Mouse (Mus musculus) stomach, postnatal 0 days (tissue): ENCODE data around the gene Clasp1. TPM values are rescaled to one million over a fixed set of nuclear protein-coding genes. Genes with fewer than 3 reads are reported as not detected.

ENCODE experiments used
- ATAC-seq: fragments of 200-750 bp; cut with Nextera tagmentation; 2 replicates; pipeline ENCODE4 v1.8.0; 2017; ENCODE audit not compliant: low FRiP score, low TSS enrichment
- DNase-seq: peaks from one replicate; pipeline ENCODE4 v3.0.0-alpha.2; 2016; ENCODE audit warnings: low spot score
- H3K27ac ChIP-seq: fragments of 300-500 bp; sonication (generic); replicated peaks from 2 replicates; pipeline ENCODE4 v1.5.1; 2014; ENCODE audit warnings: mild to moderate bottlenecking, control low read depth
- H3K27me3 ChIP-seq: fragments of 300-500 bp; sonication (generic); 2 replicates; pipeline ENCODE4 v1.6.1; 2014; ENCODE audit warnings: low read length; ENCODE audit not compliant: control insufficient read depth, insufficient read depth
- H3K36me3 ChIP-seq: fragments of 300-500 bp; sonication (generic); 2 replicates; pipeline ENCODE4 v1.6.1; 2014; ENCODE audit warnings: low read length, mixed read lengths; ENCODE audit not compliant: control insufficient read depth, insufficient read depth
- H3K4me1 ChIP-seq: fragments of 300-500 bp; sonication (generic); replicated peaks from 2 replicates; pipeline ENCODE4 v1.6.1; 2014; ENCODE audit warnings: antibody characterized with exemption; ENCODE audit not compliant: control insufficient read depth, insufficient read depth
- H3K4me2 ChIP-seq: fragments of 300-500 bp; sonication (generic); replicated peaks from 2 replicates; pipeline ENCODE4 v1.6.1; 2014; ENCODE audit warnings: low read depth, mild to moderate bottlenecking, control low read depth, moderate library complexity
- H3K4me3 ChIP-seq: fragments of 300-500 bp; sonication (generic); 2 replicates; pipeline ENCODE4 v1.5.1; 2014; ENCODE audit warnings: low read depth, low read length, control low read depth
- H3K9ac ChIP-seq: fragments of 300-500 bp; sonication (generic); 2 replicates; pipeline ENCODE4 v1.6.1; 2014; ENCODE audit warnings: mild to moderate bottlenecking, low read length, control low read depth, mixed read lengths
- H3K9me3 ChIP-seq: fragments of 300-500 bp; sonication (generic); 2 replicates; pipeline ENCODE4 v1.6.1; 2016; ENCODE audit warnings: low read length; ENCODE audit not compliant: control insufficient read depth
- CTCF ChIP-seq: IDR thresholded peaks from 2 replicates; pipeline ENCODE4 v1.5.1; 2016; ENCODE audit warnings: antibody characterized with exemption, low read depth, mild to moderate bottlenecking, moderate library complexity
- EP300 ChIP-seq: optimal IDR thresholded peaks from 2 replicates; pipeline ENCODE3; 2016; ENCODE audit warnings: antibody characterized with exemption
- WGBS: fragments of 180-500 bp; shearing (Covaris S2); extraction: QIAGEN DNeasy Blood & Tissue Kit; methylation state at CpG from one replicate; pipeline ENCODE4 v1.1.7; 2014; 5-methylcytosine and 5-hydroxymethylcytosine counted together
- polyA plus RNA-seq: library from polyadenylated mRNA; unstranded; fragments of >200 nt; fragmentation: Nextera tagmentation; extraction: Ambion mirVana; gene quantifications from 2 replicates; pipeline ENCODE4 v1.2.1, GENCODE M21; 2015

The Clasp1 gene
- polyA plus RNA-seq, 1 experiment from 2014 or later, result 12.0 TPM

- Histone ChIP-seq H3K4me1 (no peaks in the 10 kb centered on the region), H3K36me3 (peaks cover 5% of the 10 kb centered on the region; the same call in 1 of the 2 replicates), H3K9ac (no peak overlapping the region), H3K27ac (no peak overlapping the region), H3K9me3 (no peaks in the 10 kb centered on the region), H3K4me2 (no peak overlapping the region), H3K4me3 (no peak overlapping the region), H3K27me3 (no peaks in the 10 kb centered on the region)
- TF ChIP-seq CTCF (no peak), EP300 (no peak)
- whole genome bisulfite sequencing, result 87% methylated on average over 6 of the region's 6 CpGs
- ATAC-seq (no peak), DNase-seq (no peak)
These were observed 34.0 kb downstream of the Clasp1 start for GRCm38 (mm10) chr1:118422812-118423211.

- WGBS, result 94% methylated on average over 2 of the region's 2 CpGs
- no peaks in the 10 kb centered on the region for H3K9me3 ChIP-seq
- H3K9ac ChIP-seq, result no peak overlapping the region
- no peak for ATAC-seq
- 0 out of 2 replicates have a peak, but pooled peaks cover 3% of the 10 kb centered on the region for H3K36me3 ChIP-seq
- H3K4me1 ChIP-seq, result no peaks in the 10 kb centered on the region
- H3K4me2 ChIP-seq, result no peak overlapping the region
- H3K27ac ChIP-seq, result no peak overlapping the region
- no peak for DNase-seq
- H3K27me3 ChIP-seq, result no peaks in the 10 kb centered on the region
- TF ChIP-seq EP300, result no peak
- no peak for TF ChIP-seq CTCF
- no peak overlapping the region for H3K4me3 ChIP-seq
These were observed 37.1 kb downstream of the Clasp1 start for GRCm38 (mm10) chr1:118425982-118426381.

- Histone ChIP-seq H3K4me2 (no peak overlapping the region), H3K27ac (no peak overlapping the region), H3K9ac (no peak overlapping the region), H3K4me3 (no peak overlapping the region), H3K27me3 (no peaks in the 10 kb centered on the region), H3K4me1 (no peaks in the 10 kb centered on the region), H3K9me3 (no peaks in the 10 kb centered on the region), H3K36me3 (no peaks in the 10 kb centered on the region)
- whole genome bisulfite sequencing, result 67% methylated on average over 6 of the region's 6 CpGs
- DNase-seq, result no peak
- TF ChIP-seq EP300 (no peak), CTCF (no peak)
- ATAC-seq, result no peak
These were observed 39.7 kb downstream of the Clasp1 start for GRCm38 (mm10) chr1:118428354-118429084.

GRCm38 (mm10) chr1:118431548-118431947 lies 42.7 kb downstream of the Clasp1 start:
- Histone ChIP-seq H3K36me3 (no peaks in the 10 kb centered on the region), H3K9me3 (no peaks in the 10 kb centered on the region), H3K4me3 (no peak overlapping the region), H3K4me1 (no peaks in the 10 kb centered on the region), H3K27ac (no peak overlapping the region), H3K27me3 (no peaks in the 10 kb centered on the region), H3K9ac (no peak overlapping the region), H3K4me2 (no peak overlapping the region)
- 85% methylated on average over 4 of the region's 4 CpGs for WGBS
- TF ChIP-seq CTCF (no peak), EP300 (no peak)
- ATAC-seq (no peak), DNase-seq (no peak)

GRCm38 (mm10) chr1:118435001-118435473 lies 46.2 kb downstream of the Clasp1 start:
- H3K4me3 ChIP-seq, result no peak overlapping the region
- H3K27ac ChIP-seq, result no peak overlapping the region
- no peaks in the 10 kb centered on the region for H3K9me3 ChIP-seq
- no peak overlapping the region for H3K4me2 ChIP-seq
- ATAC-seq, result no peak
- TF ChIP-seq CTCF (no peak), EP300 (no peak)
- no peaks in the 10 kb centered on the region for H3K27me3 ChIP-seq
- DNase-seq, result no peak
- H3K9ac ChIP-seq, result no peak overlapping the region
- 44% methylated on average over 10 of the region's 10 CpGs for WGBS
- no peaks in the 10 kb centered on the region for H3K4me1 ChIP-seq
- H3K36me3 ChIP-seq, result no peaks in the 10 kb centered on the region

- WGBS, result 88% methylated on average over 4 of the region's 4 CpGs
- no peaks in the 10 kb centered on the region for H3K9me3 ChIP-seq
- no peak overlapping the region for H3K27ac ChIP-seq
- H3K36me3 ChIP-seq, result no peaks in the 10 kb centered on the region
- H3K4me2 ChIP-seq, result no peak overlapping the region
- no peaks in the 10 kb centered on the region for H3K4me1 ChIP-seq
- DNase-seq, result no peak
- ATAC-seq, result no peak
- no peak overlapping the region for H3K9ac ChIP-seq
- no peak overlapping the region for H3K4me3 ChIP-seq
- H3K27me3 ChIP-seq, result no peaks in the 10 kb centered on the region
- no peak for TF ChIP-seq EP300
- TF ChIP-seq CTCF, result no peak
These were observed 49.0 kb downstream of the Clasp1 start for GRCm38 (mm10) chr1:118437856-118438255.
